Mouse (Mus musculus): ENCODE data around the gene Cfap298. TPM values are rescaled to one million over a fixed set of nuclear protein-coding genes. Genes with fewer than 3 reads are reported as not detected.

The Cfap298 gene
- polyA plus RNA-seq, 1 experiment: 58.9 TPM

DNA sequence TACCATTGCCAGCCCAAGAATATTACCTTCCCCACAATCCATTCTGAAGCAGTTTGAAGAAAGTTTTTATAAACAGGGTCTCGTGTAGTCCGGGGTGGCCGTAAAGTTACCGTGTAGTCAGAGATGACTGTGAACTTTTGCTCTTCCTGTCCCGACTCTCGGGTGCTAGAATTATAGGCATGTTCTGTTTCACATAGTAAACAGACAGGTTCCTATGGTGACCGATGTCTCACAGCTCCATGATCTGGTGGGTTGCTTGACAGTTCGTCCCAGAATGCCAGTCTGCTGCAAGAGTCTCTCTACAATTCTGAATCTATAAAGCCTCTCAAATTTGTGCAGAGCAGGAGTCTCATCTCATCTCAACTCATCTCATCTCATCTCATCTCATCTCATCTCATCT is 42.8 kb downstream of the Cfap298 start:
- Histone ChIP-seq H3K4me3 (ENCODE audit: low read depth, low read length) (no peak overlapping the region), H3K9ac (ENCODE audit: low read depth, poor library complexity, severe bottlenecking) (no peak overlapping the region), H3K4me1 (ENCODE audit: control insufficient read depth, insufficient read depth, low read length) (no peaks in the 10 kb centered on the region), H3K27ac (ENCODE audit: insufficient read depth, low read length) (no peak overlapping the region), H3K36me3 (ENCODE audit: control insufficient read depth, insufficient read depth, low read length, poor library complexity, severe bottlenecking) (no peaks in the 10 kb centered on the region), H3K9me3 (replicated peaks; ENCODE audit: control insufficient read depth, insufficient read depth, low read length, poor library complexity, severe bottlenecking) (no peaks in the 10 kb centered on the region), H3K27me3 (ENCODE audit: control insufficient read depth, insufficient read depth, low read length, poor library complexity, severe bottlenecking) (no peaks in the 10 kb centered on the region)
- TF ChIP-seq POLR2A (IDR thresholded peaks at IDR 0.05; ENCODE audit: insufficient read depth, low read length) (no peak), EP300 (IDR thresholded peaks at IDR 0.05; ENCODE audit: insufficient read depth, low read depth, low read length) (no peak), CTCF (IDR thresholded peaks at IDR 0.05; ENCODE audit: low read depth, low read length) (no peak)

DNA sequence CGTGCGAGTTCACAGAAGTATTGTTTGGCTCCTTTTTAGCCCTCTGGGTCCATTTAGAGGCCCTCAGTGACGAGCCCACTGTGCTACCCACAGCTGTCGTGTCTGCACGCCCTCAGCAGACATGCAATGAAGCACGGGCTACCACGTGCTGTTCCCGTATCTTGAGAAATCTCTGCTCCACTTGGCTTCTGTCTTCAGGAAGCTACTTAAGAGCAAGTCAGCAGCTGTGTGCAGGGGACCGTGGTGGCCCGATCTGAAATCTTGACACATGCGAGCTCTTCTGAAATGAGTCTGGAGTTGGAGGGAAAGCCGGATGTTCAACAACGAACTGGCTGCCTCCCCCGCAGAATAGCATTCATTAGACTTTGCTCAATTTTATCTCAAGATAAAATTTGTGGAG is 43.3 kb downstream of the Cfap298 start:
- TF ChIP-seq POLR2A (IDR thresholded peaks at IDR 0.05; ENCODE audit: insufficient read depth, low read length) (no peak), EP300 (IDR thresholded peaks at IDR 0.05; ENCODE audit: insufficient read depth, low read depth, low read length) (no peak), CTCF (IDR thresholded peaks at IDR 0.05; ENCODE audit: low read depth, low read length) (no peak)
- no peaks in the 10 kb centered on the region for H3K4me1 ChIP-seq (ENCODE audit: control insufficient read depth, insufficient read depth, low read length)
- H3K27ac ChIP-seq (ENCODE audit: insufficient read depth, low read length): no peak overlapping the region

DNA sequence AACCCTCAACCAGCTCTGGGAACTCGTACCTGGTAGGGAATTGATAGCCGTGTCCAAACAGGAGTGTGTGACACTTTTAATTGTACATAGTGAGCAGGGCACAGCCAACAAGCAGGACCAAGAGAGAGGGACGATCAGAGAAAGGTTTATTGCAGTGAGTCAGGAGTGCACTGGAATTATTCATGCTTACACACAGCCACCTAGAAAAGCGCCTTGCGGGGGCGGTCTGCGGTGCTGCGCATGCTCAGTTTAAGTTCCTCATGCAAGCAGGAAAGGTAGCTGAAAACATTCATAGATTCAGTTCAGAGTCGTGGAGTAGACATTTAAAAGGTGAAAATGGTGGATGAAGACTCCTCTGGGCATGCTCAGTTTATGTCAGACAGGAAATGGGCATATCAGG is 44.2 kb downstream of the Cfap298 start:
- no peak overlapping the region for H3K27ac ChIP-seq (ENCODE audit: insufficient read depth, low read length)
- no peak overlapping the region for H3K9ac ChIP-seq (ENCODE audit: low read depth, poor library complexity, severe bottlenecking)
- no peaks in the 10 kb centered on the region for H3K4me1 ChIP-seq (ENCODE audit: control insufficient read depth, insufficient read depth, low read length)
- H3K9me3 ChIP-seq (replicated peaks; ENCODE audit: control insufficient read depth, insufficient read depth, low read length, poor library complexity, severe bottlenecking): no peaks in the 10 kb centered on the region
- no peaks in the 10 kb centered on the region for H3K27me3 ChIP-seq (ENCODE audit: control insufficient read depth, insufficient read depth, low read length, poor library complexity, severe bottlenecking)
- H3K4me3 ChIP-seq (ENCODE audit: low read depth, low read length): no peak overlapping the region
- H3K36me3 ChIP-seq (ENCODE audit: control insufficient read depth, insufficient read depth, low read length, poor library complexity, severe bottlenecking): no peaks in the 10 kb centered on the region
- no peak for TF ChIP-seq CTCF (IDR thresholded peaks at IDR 0.05; ENCODE audit: low read depth, low read length)
- no peak for TF ChIP-seq EP300 (IDR thresholded peaks at IDR 0.05; ENCODE audit: insufficient read depth, low read depth, low read length)
- no peak for TF ChIP-seq POLR2A (IDR thresholded peaks at IDR 0.05; ENCODE audit: insufficient read depth, low read length)

More for the DNA sequence above, 43.3 kb downstream of the Cfap298 start:
- Histone ChIP-seq H3K9ac (ENCODE audit: low read depth, poor library complexity, severe bottlenecking) (no peak overlapping the region), H3K36me3 (ENCODE audit: control insufficient read depth, insufficient read depth, low read length, poor library complexity, severe bottlenecking) (no peaks in the 10 kb centered on the region), H3K9me3 (replicated peaks; ENCODE audit: control insufficient read depth, insufficient read depth, low read length, poor library complexity, severe bottlenecking) (no peaks in the 10 kb centered on the region), H3K4me3 (ENCODE audit: low read depth, low read length) (no peak overlapping the region), H3K27me3 (ENCODE audit: control insufficient read depth, insufficient read depth, low read length, poor library complexity, severe bottlenecking) (no peaks in the 10 kb centered on the region)

DNA sequence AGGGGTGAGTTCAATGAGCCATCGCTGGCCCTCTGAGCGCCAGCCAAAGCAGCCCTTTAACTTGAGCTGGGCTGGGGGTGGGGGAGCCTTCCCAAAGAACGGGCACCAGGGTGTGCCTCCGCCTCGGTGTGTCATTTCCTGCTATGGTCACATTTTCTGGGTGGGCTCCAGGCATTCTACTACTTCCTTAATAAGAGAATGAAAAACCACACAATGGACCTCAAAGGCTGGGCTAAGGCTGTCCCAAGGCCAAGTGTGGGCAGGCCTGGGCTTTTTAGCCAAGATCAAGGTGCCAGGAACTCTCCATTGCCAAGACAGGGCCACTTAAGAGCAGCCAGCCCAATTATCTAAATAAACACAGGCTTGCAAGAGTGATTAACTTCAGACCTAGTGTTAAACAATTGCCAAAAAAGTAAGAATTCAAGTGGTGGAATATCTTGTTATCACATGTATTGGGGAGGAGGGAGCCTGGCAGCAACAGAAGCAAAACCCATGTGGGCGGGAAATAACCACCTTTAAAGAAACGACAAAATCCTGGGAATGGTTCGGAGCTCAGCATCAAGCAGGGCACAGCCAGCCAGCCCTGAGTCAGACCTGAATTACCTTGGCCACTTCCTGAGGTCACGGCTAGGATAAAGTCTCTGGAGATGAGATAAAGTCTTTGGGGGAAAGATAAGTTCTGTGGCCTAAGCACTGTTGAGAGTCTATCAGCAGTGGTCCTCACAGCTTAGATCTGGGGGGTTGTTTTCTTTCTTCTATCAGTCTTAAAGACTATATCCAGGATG is 48.9 kb downstream of the Cfap298 start:
- Histone ChIP-seq H3K4me3 (ENCODE audit: low read depth, low read length) (no peak overlapping the region), H3K27me3 (ENCODE audit: control insufficient read depth, insufficient read depth, low read length, poor library complexity, severe bottlenecking) (no peaks in the 10 kb centered on the region), H3K27ac (ENCODE audit: insufficient read depth, low read length) (no peak overlapping the region), H3K9ac (ENCODE audit: low read depth, poor library complexity, severe bottlenecking) (no peak overlapping the region), H3K9me3 (replicated peaks; ENCODE audit: control insufficient read depth, insufficient read depth, low read length, poor library complexity, severe bottlenecking) (no peaks in the 10 kb centered on the region), H3K36me3 (ENCODE audit: control insufficient read depth, insufficient read depth, low read length, poor library complexity, severe bottlenecking) (no peaks in the 10 kb centered on the region), H3K4me1 (ENCODE audit: control insufficient read depth, insufficient read depth, low read length) (no peaks in the 10 kb centered on the region)
- TF ChIP-seq CTCF (IDR thresholded peaks at IDR 0.05; ENCODE audit: low read depth, low read length): no peak
- TF ChIP-seq EP300 (IDR thresholded peaks at IDR 0.05; ENCODE audit: insufficient read depth, low read depth, low read length): no peak
- no peak for TF ChIP-seq POLR2A (IDR thresholded peaks at IDR 0.05; ENCODE audit: insufficient read depth, low read length)

DNA sequence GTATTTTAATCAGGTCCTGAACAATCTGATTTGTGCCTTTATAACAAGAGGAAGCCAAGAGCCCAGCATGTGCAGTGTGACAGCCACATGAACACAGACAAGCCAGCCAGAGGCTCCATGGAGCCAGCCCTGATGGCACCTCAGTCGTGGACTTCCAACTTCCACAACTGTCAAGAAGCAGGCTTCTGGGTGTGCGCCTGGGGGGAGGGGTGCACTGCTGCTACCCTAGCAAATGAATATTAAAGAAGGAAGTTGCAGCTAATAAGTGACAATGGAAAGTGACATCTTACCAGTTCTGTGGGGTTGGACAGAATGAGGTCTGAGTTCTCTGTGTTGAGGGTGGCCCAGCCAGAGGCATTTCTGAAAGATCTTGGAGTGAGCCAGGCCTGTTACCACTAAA is 49.6 kb downstream of the Cfap298 start:
- no peaks in the 10 kb centered on the region for H3K9me3 ChIP-seq (replicated peaks; ENCODE audit: control insufficient read depth, insufficient read depth, low read length, poor library complexity, severe bottlenecking)
- H3K27me3 ChIP-seq (ENCODE audit: control insufficient read depth, insufficient read depth, low read length, poor library complexity, severe bottlenecking): no peaks in the 10 kb centered on the region
- no peak overlapping the region for H3K27ac ChIP-seq (ENCODE audit: insufficient read depth, low read length)
- H3K36me3 ChIP-seq (ENCODE audit: control insufficient read depth, insufficient read depth, low read length, poor library complexity, severe bottlenecking): no peaks in the 10 kb centered on the region
- TF ChIP-seq CTCF (IDR thresholded peaks at IDR 0.05; ENCODE audit: low read depth, low read length): no peak
- TF ChIP-seq EP300 (IDR thresholded peaks at IDR 0.05; ENCODE audit: insufficient read depth, low read depth, low read length): no peak
- no peak for TF ChIP-seq POLR2A (IDR thresholded peaks at IDR 0.05; ENCODE audit: insufficient read depth, low read length)
- no peak overlapping the region for H3K4me3 ChIP-seq (ENCODE audit: low read depth, low read length)
- H3K9ac ChIP-seq (ENCODE audit: low read depth, poor library complexity, severe bottlenecking): no peak overlapping the region
- no peaks in the 10 kb centered on the region for H3K4me1 ChIP-seq (ENCODE audit: control insufficient read depth, insufficient read depth, low read length)

DNA sequence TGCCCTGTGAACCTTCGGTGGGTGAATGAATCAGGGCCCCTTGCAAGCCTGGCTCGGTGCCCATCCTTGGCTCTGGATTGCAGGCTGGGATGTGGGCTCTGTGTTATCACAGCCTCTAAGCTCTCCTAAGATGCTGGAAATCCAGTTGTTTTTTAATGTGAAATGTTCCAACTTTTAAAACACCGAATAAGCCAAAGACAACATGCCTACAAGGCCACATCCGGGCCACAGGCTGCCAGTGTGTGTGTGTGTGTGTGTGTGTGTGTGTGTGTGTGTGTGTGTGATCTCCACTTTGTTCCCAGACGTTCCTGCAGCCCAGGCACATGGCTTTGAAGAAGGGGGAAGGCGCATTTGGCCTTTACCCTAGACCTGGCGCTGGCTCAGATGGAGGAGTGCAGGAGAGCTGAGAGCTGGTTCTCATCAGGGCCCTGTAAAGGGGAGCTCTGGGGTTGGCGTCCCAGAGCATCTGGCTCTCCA is 52.4 kb downstream of the Cfap298 start:
- Histone ChIP-seq H3K9me3 (replicated peaks; ENCODE audit: control insufficient read depth, insufficient read depth, low read length, poor library complexity, severe bottlenecking) (no peaks in the 10 kb centered on the region), H3K36me3 (ENCODE audit: control insufficient read depth, insufficient read depth, low read length, poor library complexity, severe bottlenecking) (no peaks in the 10 kb centered on the region), H3K4me1 (ENCODE audit: control insufficient read depth, insufficient read depth, low read length) (no peaks in the 10 kb centered on the region), H3K27me3 (ENCODE audit: control insufficient read depth, insufficient read depth, low read length, poor library complexity, severe bottlenecking) (no peaks in the 10 kb centered on the region), H3K27ac (ENCODE audit: insufficient read depth, low read length) (no peak overlapping the region), H3K9ac (ENCODE audit: low read depth, poor library complexity, severe bottlenecking) (no peak overlapping the region), H3K4me3 (ENCODE audit: low read depth, low read length) (no peak overlapping the region)
- TF ChIP-seq EP300 (IDR thresholded peaks at IDR 0.05; ENCODE audit: insufficient read depth, low read depth, low read length): no peak
- no peak for TF ChIP-seq POLR2A (IDR thresholded peaks at IDR 0.05; ENCODE audit: insufficient read depth, low read length)
- no peak for TF ChIP-seq CTCF (IDR thresholded peaks at IDR 0.05; ENCODE audit: low read depth, low read length)

Data from ES-Bruce4 (cell line).